Comparison of ENCODE assay signal across 8 mouse cellular contexts in the genomic region with DNA sequence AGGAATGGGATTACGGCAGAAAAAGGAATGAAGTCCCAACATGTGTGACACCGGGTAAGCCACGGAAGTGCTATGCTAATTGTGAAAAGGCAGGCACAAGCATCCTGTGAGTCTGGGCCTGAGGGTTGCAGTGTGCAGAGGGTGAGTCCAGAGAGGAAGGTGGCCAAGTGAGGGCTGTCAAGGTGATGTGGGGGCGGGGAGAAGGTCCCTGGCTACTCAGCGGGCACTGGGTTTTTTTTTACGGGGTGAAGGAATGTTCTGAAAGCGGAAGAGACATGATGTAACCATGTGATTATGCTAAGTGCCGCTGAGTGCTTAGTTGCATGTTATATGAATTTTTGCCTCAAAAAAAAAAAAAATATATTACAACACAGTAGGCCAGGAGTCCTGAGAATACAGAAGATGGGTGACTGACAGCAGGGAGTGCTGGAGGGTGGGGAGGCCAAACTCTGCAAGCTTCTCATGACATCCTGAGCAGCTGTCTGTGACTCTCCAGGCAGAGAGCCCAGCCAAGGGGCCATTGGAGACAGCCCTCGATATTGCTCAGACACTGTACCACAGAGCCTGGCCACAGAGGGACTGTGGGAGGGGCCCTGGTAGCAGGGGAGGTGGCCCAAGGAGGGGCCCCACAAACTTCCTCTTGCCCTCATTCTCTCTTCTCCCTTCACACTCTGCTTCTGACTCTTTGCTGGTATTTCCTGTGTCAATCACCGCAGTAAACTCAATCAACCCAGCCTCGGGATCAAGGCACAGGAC. TPM values are rescaled to one million over a fixed set of nuclear protein-coding genes. Genes with fewer than 3 reads are reported as not detected.
DNase-seq lines count a peak whose midpoint lies in the region; ATAC-seq and TF ChIP-seq lines count a peak whose summit lies in the region.

No protein-coding gene starts in this region.

- no peaks in the 10 kb centered on the region for H3K79me2 ChIP-seq in C2C12 (ENCODE audit: control insufficient read depth, insufficient read depth)

- no peaks in the 10 kb centered on the region for H3K79me3 ChIP-seq in C2C12 (ENCODE audit: low read depth)

- H3K9me3 ChIP-seq in heart, embryonic 14.5 days (ENCODE audit: control insufficient read depth, low read length), result no peaks in the 10 kb centered on the region
- H3K9me3 ChIP-seq in liver, embryonic 12.5 days (replicated peaks), result no peaks in the 10 kb centered on the region
- H3K9me3 ChIP-seq in neural tube, embryonic 15.5 days (replicated peaks), result no peaks in the 10 kb centered on the region

- intact Hi-C loops in left cerebral cortex, postnatal 4 days (cut with DNase I), result no loop called here

- peak overlapping the region; percentile 36 to 42 for H3K27ac ChIP-seq in heart, embryonic 14.5 days (replicated peaks in 1 of 2; ENCODE audit: control insufficient read depth in 1 of 2, insufficient read depth in 1 of 2, low read depth in 2 of 2, low read length in 2 of 2)
- H3K27ac ChIP-seq in liver, embryonic 12.5 days, result peak overlapping the region; percentile 59
- no peak overlapping the region for H3K27ac ChIP-seq in neural tube, embryonic 15.5 days (replicated peaks)

- no peak for ATAC-seq in heart, embryonic 14.5 days (ENCODE audit: insufficient number of reproducible peaks, insufficient read depth, low FRiP score, low read depth)
- ATAC-seq in liver, embryonic 12.5 days, result peak; percentile 42; the same call in 1 of the 2 replicates
- ATAC-seq in neutrophil, adult 5-6 weeks (ENCODE audit: extremely low read depth, insufficient number of reproducible peaks, low FRiP score, poor library complexity, severe bottlenecking), result peak; percentile 67
- no peak for ATAC-seq in neural tube, embryonic 15.5 days (ENCODE audit: low FRiP score)

- no peak for TF ChIP-seq CTCF in C2C12 (IDR thresholded peaks at IDR 0.05; ENCODE audit: control insufficient read depth, insufficient read depth, insufficient read length)

- WGBS in heart, embryonic 14.5 days, result 47% methylated on average over 11 of the region's 11 CpGs
- 45% methylated on average over 11 of the region's 11 CpGs for WGBS in liver, embryonic 12.5 days (ENCODE audit: insufficient replicate concordance)
- WGBS in neural tube, embryonic 15.5 days, result 65% methylated on average over 11 of the region's 11 CpGs

- H3K4me2 ChIP-seq in heart, embryonic 14.5 days (ENCODE audit: low read length), result no peak overlapping the region
- H3K4me2 ChIP-seq in liver, embryonic 12.5 days, result peak overlapping the region; percentile 31
- no peak overlapping the region for H3K4me2 ChIP-seq in neural tube, embryonic 15.5 days

- no peak overlapping the region for H3ac ChIP-seq in C2C12 (ENCODE audit: control insufficient read depth, insufficient read length, low read depth)

- H3K36me3 ChIP-seq in C2C12 (ENCODE audit: control insufficient read depth, insufficient read depth), result peaks cover 4% of the 10 kb centered on the region
- peaks cover 10% of the 10 kb centered on the region; the same call in 1 of the 2 replicates for H3K36me3 ChIP-seq in heart, embryonic 14.5 days (ENCODE audit: control insufficient read depth, insufficient read depth, low read length)
- peaks cover 25% of the 10 kb centered on the region for H3K36me3 ChIP-seq in liver, embryonic 12.5 days
- peaks cover 2% of the 10 kb centered on the region for H3K36me3 ChIP-seq in neural tube, embryonic 15.5 days

- peaks cover 23 to 40% of the 10 kb centered on the region in 2 experiments for H3K4me1 ChIP-seq in heart, embryonic 14.5 days (ENCODE audit: control insufficient read depth in 2 of 2, insufficient read depth in 2 of 2, low read length in 2 of 2)
- peaks cover 57% of the 10 kb centered on the region for H3K4me1 ChIP-seq in liver, embryonic 12.5 days
- peaks cover 22% of the 10 kb centered on the region for H3K4me1 ChIP-seq in neural tube, embryonic 15.5 days

- DNase-seq in adipocyte (ENCODE audit: low spot score), result peak; percentile 28
- no peak for DNase-seq in embryo, embryonic 10.5 days (ENCODE audit: low spot score)
- DNase-seq in left cerebral cortex, postnatal 4 days, result no peak

- H3K27me3 ChIP-seq in C2C12 (ENCODE audit: control insufficient read depth, insufficient read depth, insufficient read length), result no peaks in the 10 kb centered on the region
- H3K27me3 ChIP-seq in heart, embryonic 14.5 days (ENCODE audit: control insufficient read depth, insufficient read depth, low read length), result no peaks in the 10 kb centered on the region
- H3K27me3 ChIP-seq in liver, embryonic 12.5 days (replicated peaks), result no peaks in the 10 kb centered on the region
- no peaks in the 10 kb centered on the region for H3K27me3 ChIP-seq in neural tube, embryonic 15.5 days (replicated peaks)

- H3K9ac ChIP-seq in heart, embryonic 14.5 days (ENCODE audit: low read length), result 0 out of 2 replicates have a peak overlapping the region, but pooled peaks have one; percentile 3
- no peak overlapping the region; the same call in 1 of the 2 replicates for H3K9ac ChIP-seq in liver, embryonic 12.5 days
- H3K9ac ChIP-seq in neural tube, embryonic 15.5 days (replicated peaks), result no peak overlapping the region

- no peak overlapping the region for H3K4me3 ChIP-seq in C2C12 (ENCODE audit: insufficient read depth, poor library complexity, severe bottlenecking)
- H3K4me3 ChIP-seq in heart, embryonic 14.5 days (ENCODE audit: control insufficient read depth in 1 of 2, insufficient read depth in 1 of 2, low read depth in 1 of 2, low read length in 2 of 2), result no peak overlapping the region
- H3K4me3 ChIP-seq in liver, embryonic 12.5 days, result 0 out of 2 replicates have a peak overlapping the region, but pooled peaks have one; percentile 4
- no peak overlapping the region for H3K4me3 ChIP-seq in neural tube, embryonic 15.5 days (replicated peaks)

TF ChIP-seq in C2C12, 6 proteins besides CTCF, POLR2A, EP300 and RAD21:
- TF ChIP-seq MAX (IDR thresholded peaks at IDR 0.05), result peak; percentile 43
- TF ChIP-seq MYOG (IDR thresholded peaks at IDR 0.05; ENCODE audit: control insufficient read depth, extremely low read depth, insufficient read length), result no peak
- TF ChIP-seq MYOD1 (IDR thresholded peaks at IDR 0.05; ENCODE audit: control insufficient read depth, insufficient read length, low read depth), result peak; percentile 87

RNA-seq across cellular contexts. Expression of a gene that starts 4.1 kb away (rescaled TPM):
- 1.3 TPM for polyA plus RNA-seq in C2C12 (2012; fragmentation: generic; extraction: Trizol)
- polyA plus RNA-seq in heart, embryonic 14.5 days (2014; fragmentation: Nextera tagmentation; extraction: Ambion mirVana), result 1.9 and 2.2 TPM in 2 replicates
- polyA plus RNA-seq in liver, embryonic 12.5 days (2016; fragmentation: Nextera tagmentation; extraction: Ambion mirVana), result 5.4 and 5.7 TPM in 2 replicates
- total RNA-seq in neutrophil, adult 5-6 weeks (2017), result 186 and 189 TPM in 2 replicates
- 1 to 10 TPM; 6.1 to 6.9 TPM for total RNA-seq in left cerebral cortex, postnatal 4 days (2021)
- polyA plus RNA-seq in neural tube, embryonic 15.5 days (2015; fragmentation: Nextera tagmentation; extraction: Ambion mirVana), result 3.1 and 7.3 TPM in 2 replicates

RNA-seq across cellular contexts. Expression of a gene that starts 36.8 kb away (rescaled TPM):
- polyA plus RNA-seq in C2C12 (2012; fragmentation: generic; extraction: Trizol), result not detected
- not detected in 2 replicates for polyA plus RNA-seq in heart, embryonic 14.5 days (2014; fragmentation: Nextera tagmentation; extraction: Ambion mirVana)
- not detected in 2 replicates for polyA plus RNA-seq in liver, embryonic 12.5 days (2016; fragmentation: Nextera tagmentation; extraction: Ambion mirVana)
- total RNA-seq in neutrophil, adult 5-6 weeks (2017), result not detected in 2 replicates
- total RNA-seq in left cerebral cortex, postnatal 4 days (2021), result not detected
- polyA plus RNA-seq in neural tube, embryonic 15.5 days (2015; fragmentation: Nextera tagmentation; extraction: Ambion mirVana), result not detected in 2 replicates

RNA-seq across cellular contexts. Expression of a gene that starts 43.1 kb away (rescaled TPM):
- not detected for polyA plus RNA-seq in C2C12 (2012; fragmentation: generic; extraction: Trizol)
- polyA plus RNA-seq in heart, embryonic 14.5 days (2014; fragmentation: Nextera tagmentation; extraction: Ambion mirVana), result not detected in 2 replicates
- polyA plus RNA-seq in liver, embryonic 12.5 days (2016; fragmentation: Nextera tagmentation; extraction: Ambion mirVana), result not detected in 2 replicates
- total RNA-seq in neutrophil, adult 5-6 weeks (2017), result 0.86 TPM in 1 of 2 replicates, not detected in the other
- total RNA-seq in left cerebral cortex, postnatal 4 days (2021), result not detected
- polyA plus RNA-seq in neural tube, embryonic 15.5 days (2015; fragmentation: Nextera tagmentation; extraction: Ambion mirVana), result not detected in 2 replicates

RNA-seq across cellular contexts. Expression of a gene that starts 54.7 kb away (rescaled TPM):
- 0.05 TPM for polyA plus RNA-seq in C2C12 (2012; fragmentation: generic; extraction: Trizol)
- polyA plus RNA-seq in heart, embryonic 14.5 days (2014; fragmentation: Nextera tagmentation; extraction: Ambion mirVana), result not detected in 2 replicates
- polyA plus RNA-seq in liver, embryonic 12.5 days (2016; fragmentation: Nextera tagmentation; extraction: Ambion mirVana), result not detected in 2 replicates
- not detected in 2 replicates for total RNA-seq in neutrophil, adult 5-6 weeks (2017)
- total RNA-seq in left cerebral cortex, postnatal 4 days (2021), result not detected
- polyA plus RNA-seq in neural tube, embryonic 15.5 days (2015; fragmentation: Nextera tagmentation; extraction: Ambion mirVana), result not detected in 2 replicates

Comparison
In these comparisons a context has a peak if more than half of its experiments do, and no peak if none do; other contexts are left out.
1. ATAC-seq: peak in liver, embryonic 12.5 days (single experiment) and neutrophil, adult 5-6 weeks (single experiment); none in heart, embryonic 14.5 days (single experiment) and neural tube, embryonic 15.5 days (single experiment).